Mouse (Mus musculus) kidney, adult 11 months (tissue): ENCODE measurements around the gene Ntmt1.
A peak's percentile ranks its signal among the peaks of the same experiment; 100 is the strongest.

Source experiments
- DNase-seq: peaks from one replicate; pipeline ENCODE4 v3.0.0; 2022

Gene Ntmt1

GRCm38 (mm10) chr2:30807648-30808295, at the start of gene Ntmt1:
TSS of gene Ntmt1 (plus strand) at chr2:30807826.
- DNase-seq: peak; percentile 100

GRCm38 (mm10) chr2:30758341-30759087, 49.1 kb upstream of the Ntmt1 start:
- DNase-seq: peak; percentile 96

GRCm38 (mm10) chr2:30759088-30759374, 48.6 kb upstream of the Ntmt1 start:
- DNase-seq: no peak

- peak; percentile 43 for DNase-seq
These were observed 48.2 kb upstream of the Ntmt1 start for GRCm38 (mm10) chr2:30759442-30759841.

DNA sequence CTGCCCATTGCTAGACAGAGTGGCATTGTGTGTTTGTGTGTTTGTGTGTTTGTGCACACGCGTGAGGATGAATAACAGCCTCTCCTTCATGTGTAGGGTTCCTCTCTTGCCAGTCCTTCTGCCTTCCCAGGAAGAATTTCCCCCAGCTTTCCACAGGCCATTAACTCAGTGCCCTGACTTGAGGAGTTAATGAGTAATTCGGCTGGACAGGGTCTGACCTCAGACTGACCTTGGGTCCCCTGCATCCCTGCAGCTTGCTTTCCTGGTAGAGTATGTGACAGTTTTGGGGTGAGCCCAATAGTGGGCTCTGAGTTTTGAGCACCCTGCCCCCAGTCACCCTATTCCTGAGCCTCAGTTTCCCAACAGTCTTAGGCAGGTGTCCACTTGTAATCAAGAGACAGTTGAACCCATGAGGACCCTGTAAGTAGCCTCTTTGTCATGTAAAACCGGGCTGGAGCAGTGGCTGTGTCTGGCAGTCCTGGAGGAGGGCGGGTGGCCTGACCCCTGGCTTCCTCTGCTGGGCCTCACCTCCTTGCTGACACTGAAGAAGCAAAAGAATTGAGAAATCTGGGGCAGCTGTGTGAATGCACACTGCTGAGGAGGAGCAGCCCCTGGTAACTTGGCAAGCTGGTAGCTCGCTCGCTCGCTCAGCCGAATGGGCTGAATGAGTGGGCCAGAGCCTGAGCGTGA, 47.6 kb upstream of the Ntmt1 start:
- DNase-seq: peak; percentile 88

- peak; percentile 62 for DNase-seq
These were observed 46.9 kb upstream of the Ntmt1 start for GRCm38 (mm10) chr2:30760706-30761105.

DNA sequence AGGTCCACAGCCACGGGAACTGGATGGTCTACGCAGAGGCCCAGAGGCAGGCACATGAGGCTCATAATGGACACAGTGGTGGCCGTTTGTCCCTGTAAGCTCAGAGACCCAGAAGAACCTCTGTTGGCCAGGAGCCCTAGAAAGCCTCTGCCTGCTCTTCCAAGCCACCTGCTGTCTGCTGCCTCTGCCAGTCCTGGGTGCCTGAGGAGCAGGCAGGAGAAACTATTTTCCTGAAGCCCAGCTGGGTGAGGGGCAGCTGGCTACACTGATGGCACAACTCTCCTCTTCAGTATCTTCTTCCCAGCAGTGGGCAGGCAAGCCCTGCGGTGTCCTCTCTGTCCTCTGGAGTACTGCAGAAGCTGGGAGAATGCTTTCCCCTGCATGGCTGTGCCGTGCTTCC, 41.2 kb upstream of the Ntmt1 start:
- no peak for DNase-seq

DNA sequence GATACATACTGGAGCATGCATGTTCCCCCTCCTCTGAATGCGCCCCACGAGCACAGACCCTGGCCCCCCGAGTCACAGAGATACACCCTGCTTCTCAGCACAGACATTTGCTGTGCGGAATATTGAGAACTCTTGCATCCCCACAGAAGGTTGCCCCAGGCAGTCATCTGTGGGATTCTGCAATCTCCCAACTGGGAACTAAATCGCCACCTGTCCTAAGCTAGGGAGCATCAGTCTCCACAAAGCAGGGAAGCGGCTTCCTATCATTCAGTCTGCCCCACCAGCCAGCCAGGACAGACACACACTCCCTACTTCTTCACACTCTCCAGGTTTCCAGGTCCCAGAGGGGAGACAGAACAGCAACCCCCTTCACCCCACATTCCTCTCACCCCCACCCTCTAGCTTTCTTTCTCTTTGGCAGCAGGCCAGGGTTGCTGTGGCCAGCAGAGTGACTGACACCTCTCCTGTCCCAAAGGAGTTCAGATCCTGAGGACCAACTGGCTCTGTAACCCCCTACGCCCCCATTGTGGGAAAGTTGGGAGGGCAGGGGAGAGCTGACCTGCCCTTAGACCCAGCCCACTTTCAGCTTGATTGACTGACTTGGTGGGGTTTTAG, 39.9 kb upstream of the Ntmt1 start:
- no peak for DNase-seq

- no peak for DNase-seq
These were observed 39.1 kb upstream of the Ntmt1 start for GRCm38 (mm10) chr2:30768529-30768928.

DNA sequence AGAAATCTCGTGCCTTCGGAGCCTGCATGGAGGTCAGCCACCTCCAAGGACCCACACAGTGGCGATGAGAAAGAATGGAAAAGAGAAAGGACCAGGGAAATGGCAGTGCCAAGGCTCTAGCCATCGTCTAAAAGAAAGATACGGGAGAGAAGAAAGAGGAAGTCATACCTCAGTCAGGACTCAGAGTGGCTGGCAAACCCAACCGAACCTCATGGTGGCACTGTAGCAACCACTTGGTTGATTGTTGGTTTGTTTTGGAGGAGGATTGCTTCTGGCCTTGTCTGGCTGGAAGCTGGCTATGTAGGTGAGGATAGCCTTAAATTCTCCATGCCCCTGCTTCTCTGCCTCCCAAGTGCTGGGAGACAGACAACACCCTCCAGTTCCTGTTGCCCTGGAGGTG, 38.4 kb upstream of the Ntmt1 start:
- no peak for DNase-seq

DNA sequence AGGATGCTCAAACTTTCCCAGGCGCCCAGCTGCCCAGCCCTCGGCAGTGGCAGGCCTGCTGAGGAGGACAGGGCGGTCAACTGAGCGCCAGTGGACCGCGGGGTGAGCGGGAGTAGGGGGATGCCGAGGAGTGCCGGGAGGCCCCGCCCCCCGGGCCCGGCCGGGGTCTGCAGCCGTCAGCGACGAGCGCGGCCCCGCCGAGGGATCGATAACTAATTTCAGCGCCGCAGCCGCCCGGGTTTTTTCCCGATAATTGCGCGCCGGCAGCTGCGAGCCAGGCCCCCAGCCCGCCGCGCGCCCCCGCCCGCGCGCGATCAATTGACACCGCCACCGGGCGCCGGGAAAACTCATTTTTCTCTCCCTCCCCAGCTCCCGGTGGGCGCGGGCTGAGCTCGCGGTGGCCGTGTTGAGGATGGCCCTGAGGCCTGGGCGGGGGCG, 36.2 kb upstream of the Ntmt1 start:
- DNase-seq: no peak

DNA sequence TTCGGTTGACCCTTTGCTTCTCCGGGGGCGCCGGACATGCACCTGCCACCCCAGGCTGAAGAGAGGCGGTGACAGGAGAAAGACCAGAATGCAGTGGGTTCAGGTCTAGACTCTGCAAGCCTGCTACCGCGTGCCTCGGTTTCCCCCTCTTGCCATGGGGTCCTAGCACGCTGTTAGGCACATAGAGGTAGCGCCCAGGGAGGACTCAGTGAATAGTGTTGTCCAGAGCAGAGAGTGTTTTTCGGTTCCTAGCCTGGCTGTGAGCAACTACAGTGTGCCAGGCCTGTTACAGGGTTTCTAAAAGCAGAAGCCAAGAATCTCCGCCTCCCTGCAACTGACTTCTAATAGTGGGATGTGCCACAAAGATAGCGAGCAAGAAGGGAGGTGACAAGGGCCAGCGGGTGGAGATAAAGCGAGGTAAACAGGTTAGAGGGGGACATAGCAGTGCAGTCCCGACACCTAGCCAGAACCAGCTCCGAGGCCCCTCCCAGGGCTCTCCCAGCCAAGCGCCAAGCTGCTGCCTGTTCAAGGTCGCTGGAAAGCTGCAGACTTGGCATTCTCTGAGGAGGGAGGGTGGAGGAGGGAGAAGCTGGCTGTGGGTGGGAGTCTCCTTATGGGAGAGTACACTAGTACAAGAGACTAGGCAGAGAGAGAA, 35.7 kb upstream of the Ntmt1 start:
- DNase-seq: peak; percentile 93

- DNase-seq: peak; percentile 71
These were observed 34.9 kb upstream of the Ntmt1 start for GRCm38 (mm10) chr2:30772581-30773312.

DNA sequence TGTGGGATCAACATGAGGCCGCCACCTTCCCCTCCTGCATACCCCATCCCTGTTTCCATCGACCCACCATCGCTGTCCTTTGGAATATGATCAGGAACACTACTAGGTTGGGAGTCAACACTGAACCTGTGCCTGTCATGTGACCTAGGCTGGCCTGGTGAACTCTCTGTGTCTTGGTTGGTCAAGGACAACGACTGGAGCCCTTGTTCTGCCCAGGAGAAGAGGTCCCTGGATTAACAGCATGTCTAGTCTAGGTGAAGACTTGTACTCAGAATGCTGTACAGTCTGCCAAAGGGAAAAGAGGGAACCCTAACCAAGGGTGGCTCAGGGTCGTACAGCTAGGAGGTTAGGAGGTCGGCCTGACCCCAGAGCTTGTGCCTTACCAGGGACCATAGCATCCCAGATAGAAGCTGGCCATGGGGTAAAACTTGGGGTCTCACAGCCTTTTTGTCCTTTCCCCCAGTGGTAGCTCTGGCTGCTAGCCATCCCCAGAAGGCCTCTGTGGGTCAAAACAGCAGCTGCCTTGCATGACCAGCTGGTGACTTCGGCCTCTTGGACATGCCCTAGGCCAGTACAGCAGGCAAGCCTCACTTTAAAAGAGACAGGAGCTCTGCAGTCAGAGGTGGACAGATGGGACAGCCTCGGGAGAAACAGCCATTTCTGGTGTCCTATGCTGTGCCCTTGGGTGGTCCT, 34.2 kb upstream of the Ntmt1 start:
- DNase-seq: peak; percentile 51

GRCm38 (mm10) chr2:30775955-30776354, 31.7 kb upstream of the Ntmt1 start:
- no peak for DNase-seq

DNA sequence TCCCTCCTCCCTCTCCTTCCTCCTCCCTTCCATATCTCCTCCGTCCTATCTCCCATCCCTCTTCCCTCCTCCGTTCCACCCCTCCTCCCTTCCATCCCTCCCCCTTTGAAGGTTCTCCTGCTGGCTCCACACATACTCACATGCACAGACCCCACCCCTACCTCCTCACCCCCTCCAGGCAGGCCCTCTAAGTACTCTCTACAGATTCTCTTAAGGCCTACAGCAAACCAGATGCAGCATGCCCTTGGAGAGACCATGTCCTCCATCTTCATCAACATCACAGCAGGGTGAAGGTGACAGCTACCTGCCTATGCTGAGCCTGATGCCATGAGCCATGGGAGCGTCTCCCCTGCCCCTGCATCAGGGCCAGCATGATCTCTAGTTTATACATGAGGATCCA, 30.4 kb upstream of the Ntmt1 start:
- no peak for DNase-seq

DNA sequence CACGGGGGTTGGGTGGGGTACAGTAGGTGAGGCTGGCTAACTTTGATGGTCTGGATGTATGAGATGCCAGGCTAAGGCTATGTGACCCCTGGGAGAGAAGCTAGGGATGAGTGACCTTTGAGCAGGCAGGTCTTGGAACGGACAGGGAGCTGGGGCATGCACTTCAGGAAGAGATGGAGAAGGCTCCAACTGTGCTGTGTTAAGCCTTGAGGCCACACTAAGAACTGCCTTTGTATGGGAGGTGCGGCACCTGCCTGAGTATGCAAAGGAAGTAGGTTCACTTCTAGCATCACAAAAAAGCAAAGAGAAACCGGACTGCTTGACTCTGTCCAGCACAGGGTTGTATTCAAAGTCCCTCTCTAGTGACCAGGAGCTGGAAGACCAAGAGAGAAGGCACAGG, 29.4 kb upstream of the Ntmt1 start:
- DNase-seq: no peak

- peak; percentile 87 for DNase-seq
These were observed 28.4 kb upstream of the Ntmt1 start for GRCm38 (mm10) chr2:30779241-30779640.

DNA sequence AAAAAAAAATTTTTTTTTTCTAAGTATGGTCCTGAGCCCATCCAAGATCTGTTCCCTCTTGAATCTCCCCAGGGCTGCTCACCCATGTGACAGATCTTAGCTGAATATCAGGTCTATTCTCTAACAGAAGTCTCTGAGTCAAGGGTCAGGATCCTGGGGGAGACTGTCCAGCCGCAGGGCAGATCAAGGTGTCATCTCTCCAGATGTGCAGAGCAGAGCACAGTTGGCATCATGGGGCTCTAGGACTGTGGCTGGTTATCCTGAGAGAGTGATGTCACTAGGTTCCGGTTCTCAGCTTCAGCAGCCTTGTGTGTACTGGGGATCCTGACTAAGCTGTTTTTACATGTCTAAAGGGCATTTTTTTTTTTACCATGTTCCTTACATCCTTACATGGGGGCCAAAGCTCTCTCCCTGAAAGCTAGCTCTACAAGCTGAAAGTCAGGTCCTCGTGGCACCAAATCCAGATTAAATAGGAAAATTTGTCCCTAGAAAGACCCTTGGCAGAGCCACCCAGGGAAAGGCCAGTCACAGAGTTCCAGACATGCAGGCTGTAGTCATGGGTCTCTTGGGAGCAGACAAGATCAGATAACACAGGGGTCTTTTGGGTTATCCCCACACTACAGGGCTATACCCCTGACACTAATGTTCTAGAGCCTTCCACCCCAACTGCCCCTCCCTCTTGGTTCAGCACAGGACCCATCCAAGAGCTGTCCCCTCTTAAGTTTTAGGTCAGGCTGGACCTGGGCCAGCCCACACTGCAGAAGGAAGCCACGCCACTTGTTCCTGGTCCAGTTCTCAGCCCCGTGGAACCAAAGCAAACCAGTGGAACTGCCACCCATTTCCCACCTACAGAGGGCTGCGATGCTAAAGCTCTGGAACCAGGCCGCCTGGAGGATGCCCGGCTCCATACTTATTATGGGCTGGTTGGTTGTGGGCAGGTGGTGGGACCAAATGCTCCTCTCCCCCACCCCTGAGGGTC, 25.0 kb upstream of the Ntmt1 start:
- no peak for DNase-seq

GRCm38 (mm10) chr2:30783346-30783745, 24.3 kb upstream of the Ntmt1 start:
- peak; percentile 77 for DNase-seq
